15 mouse cellular contexts compared by ENCODE assay signal in genomic region chr6:81698173-81698572, GRCm38 (mm10).
"Had no signal": no experiment of that assay in that cellular context is flagged by ENCODE, and none has a peak within 500 bp of the region (broad histone marks: within the 10 kb centered on the region; RNA-seq: fewer than 3 reads in every experiment).

No protein-coding gene starts in this region.

- H3K27ac ChIP-seq: neural tube, embryonic 15.5 days; stomach, embryonic 15.5 days; stomach, postnatal 0 days had no signal

- DNase-seq: retina, postnatal 1 day; right cerebral cortex, adult 18-20 months; right cerebral cortex, postnatal 14 days; right cerebral cortex, postnatal 25 days; right cerebral cortex, postnatal 4 days; spleen, adult 18-20 months; thymus, adult 18-20 months; thymus, adult 2 months; thymus, postnatal 14 days; thymus, postnatal 25 days; thymus, postnatal 36 days; thymus, postnatal 4 days had no signal

- H3K36me3 ChIP-seq: neural tube, embryonic 15.5 days; stomach, embryonic 15.5 days had no signal

- H3K9me3 ChIP-seq: neural tube, embryonic 15.5 days; stomach, embryonic 15.5 days had no signal

- H3K4me2 ChIP-seq: neural tube, embryonic 15.5 days; stomach, embryonic 15.5 days had no signal

- H3K27me3 ChIP-seq: neural tube, embryonic 15.5 days; stomach, embryonic 15.5 days had no signal

- H3K4me1 ChIP-seq: neural tube, embryonic 15.5 days; stomach, embryonic 15.5 days had no signal

- H3K9ac ChIP-seq: neural tube, embryonic 15.5 days; stomach, embryonic 15.5 days had no signal

- H3K4me3 ChIP-seq: neural tube, embryonic 15.5 days; stomach, embryonic 15.5 days had no signal
